Mouse (Mus musculus) midbrain, embryonic 15.5 days (tissue): ENCODE data around the gene Phlpp1. TPM values are rescaled to one million over a fixed set of nuclear protein-coding genes. Genes with fewer than 3 reads are reported as not detected.

Experiments used
- ATAC-seq: fragments of 200-750 bp; cut with Nextera tagmentation; replicated peaks from 2 replicates; pipeline ENCODE4 v1.8.0; 2017; ENCODE audit warnings: moderate TSS enrichment
- H3K27ac ChIP-seq: fragments of 300-500 bp; sonication (generic); 2 replicates; pipeline ENCODE4 v1.5.1; 2015; ENCODE audit warnings: mild to moderate bottlenecking, inconsistent platforms
- H3K27me3 ChIP-seq: fragments of 300-500 bp; sonication (generic); replicated peaks from 2 replicates; pipeline ENCODE4 v1.6.1; 2015; ENCODE audit warnings: inconsistent platforms
- H3K36me3 ChIP-seq: fragments of 300-500 bp; sonication (generic); replicated peaks from 2 replicates; pipeline ENCODE4 v1.6.1; 2015; ENCODE audit warnings: inconsistent platforms
- H3K4me1 ChIP-seq: fragments of 300-500 bp; sonication (generic); 2 replicates; pipeline ENCODE4 v1.6.1; 2015; ENCODE audit warnings: inconsistent platforms
- H3K4me2 ChIP-seq: fragments of 300-500 bp; sonication (generic); 2 replicates; pipeline ENCODE4 v1.6.1; 2015; ENCODE audit warnings: inconsistent platforms, mild to moderate bottlenecking, moderate library complexity
- H3K4me3 ChIP-seq: fragments of 300-500 bp; sonication (generic); 2 replicates; pipeline ENCODE4 v1.5.1; 2015; ENCODE audit warnings: mild to moderate bottlenecking, inconsistent platforms
- H3K9ac ChIP-seq: fragments of 300-500 bp; sonication (generic); 2 replicates; pipeline ENCODE4 v1.6.1; 2015; ENCODE audit warnings: mild to moderate bottlenecking, inconsistent platforms
- H3K9me3 ChIP-seq: fragments of 300-500 bp; sonication (generic); 2 replicates; pipeline ENCODE4 v1.6.1; 2016; ENCODE audit warnings: inconsistent platforms
- WGBS: fragments of 180-500 bp; shearing (Covaris S2); methylation state at CpG from one replicate; pipeline ENCODE4 v1.1.7; 2015; ENCODE audit warnings: mixed read lengths; 5-methylcytosine and 5-hydroxymethylcytosine counted together
- polyA plus RNA-seq: library from polyadenylated mRNA; unstranded; fragments of >200 nt; fragmentation: Nextera tagmentation; extraction: Ambion mirVana; gene quantifications from 2 replicates; pipeline ENCODE4 v1.2.1, GENCODE M21; 2015

Phlpp1 gene
- polyA plus RNA-seq, 1 experiment from 2014 or later, result 8.0 TPM

DNA sequence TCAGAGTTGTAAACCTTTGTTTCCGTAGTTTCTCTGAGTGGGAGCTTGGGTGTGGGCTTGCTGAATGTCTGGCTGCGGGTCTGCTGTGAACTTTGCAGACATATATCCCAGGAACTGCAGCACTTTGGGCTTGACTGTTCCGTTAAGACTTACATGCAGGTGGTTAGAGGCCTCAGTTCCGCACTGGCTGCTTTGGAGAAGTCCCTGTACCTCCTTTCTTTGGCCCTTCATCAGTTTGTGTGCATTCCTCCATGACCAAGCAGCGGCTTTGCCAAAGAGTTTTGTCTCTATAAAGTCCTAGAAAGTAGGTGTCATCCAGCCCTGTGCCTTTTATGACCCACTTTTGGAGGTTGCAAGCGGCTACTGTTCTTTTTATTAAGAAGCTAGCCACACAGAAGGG, 102.2 kb downstream of the Phlpp1 start:
- Histone ChIP-seq H3K27me3 (no peaks in the 10 kb centered on the region), H3K9ac (no peak overlapping the region), H3K4me2 (no peak overlapping the region), H3K36me3 (no peaks in the 10 kb centered on the region), H3K27ac (no peak overlapping the region), H3K4me3 (no peak overlapping the region), H3K4me1 (peaks cover 25% of the 10 kb centered on the region), H3K9me3 (no peaks in the 10 kb centered on the region)
- 74% methylated on average over 6 of the region's 6 CpGs for WGBS
- ATAC-seq, result no peak

DNA sequence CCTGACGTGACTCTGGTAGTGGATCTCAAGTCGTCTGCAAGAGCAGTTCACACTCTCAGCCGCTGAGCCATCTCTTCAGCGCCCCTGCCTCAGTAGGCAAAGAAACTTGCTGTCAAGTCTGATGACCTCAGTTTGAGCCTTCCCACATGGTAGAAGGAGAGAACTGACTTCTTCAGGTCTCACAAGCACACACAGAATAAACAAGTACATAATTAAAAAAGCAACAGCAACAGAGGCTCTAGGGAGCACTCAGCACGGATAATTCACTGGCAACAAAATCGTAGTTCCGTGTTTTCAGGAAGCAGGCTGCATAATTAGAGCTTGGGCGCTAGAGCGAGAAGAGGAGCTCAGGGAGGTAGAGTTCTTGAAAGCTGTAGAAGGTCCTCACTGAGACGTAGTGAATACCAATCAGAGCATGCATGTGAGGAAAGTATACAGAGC, 103.0 kb downstream of the Phlpp1 start:
- no peaks in the 10 kb centered on the region for H3K9me3 ChIP-seq
- H3K4me3 ChIP-seq, result no peak overlapping the region
- no peak overlapping the region for H3K9ac ChIP-seq
- WGBS, result 36% methylated on average over 10 of the region's 10 CpGs
- no peak overlapping the region for H3K27ac ChIP-seq
- no peaks in the 10 kb centered on the region for H3K36me3 ChIP-seq
- H3K27me3 ChIP-seq, result no peaks in the 10 kb centered on the region
- H3K4me1 ChIP-seq, result peaks cover 29% of the 10 kb centered on the region
- 0 out of 2 replicates have a peak, but pooled peaks have one; percentile 14 for ATAC-seq
- H3K4me2 ChIP-seq, result no peak overlapping the region

DNA sequence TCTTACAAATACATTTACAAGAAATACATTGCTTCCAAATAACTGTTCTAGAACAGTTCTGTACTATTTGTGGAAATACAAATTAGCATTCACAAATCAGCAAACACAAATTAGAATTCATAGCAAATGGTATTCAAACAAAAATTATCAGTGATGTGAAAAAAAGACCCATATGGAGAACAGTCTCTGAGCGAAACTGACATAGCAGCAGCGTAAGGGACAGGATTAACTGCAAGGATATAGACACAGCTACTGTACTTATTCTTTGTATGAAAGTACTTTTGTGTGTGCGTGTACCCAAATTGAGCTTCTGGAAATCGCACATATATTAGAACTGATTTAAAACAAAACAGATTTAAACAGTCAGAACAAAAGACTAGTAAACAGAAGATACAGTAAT, 103.6 kb downstream of the Phlpp1 start:
- Histone ChIP-seq H3K4me2 (no peak overlapping the region), H3K36me3 (no peaks in the 10 kb centered on the region), H3K4me1 (peaks cover 30% of the 10 kb centered on the region), H3K4me3 (no peak overlapping the region), H3K27me3 (no peaks in the 10 kb centered on the region), H3K9me3 (no peaks in the 10 kb centered on the region), H3K9ac (no peak overlapping the region), H3K27ac (no peak overlapping the region)
- WGBS, result 83% methylated on average over 4 of the region's 4 CpGs
- no peak for ATAC-seq

DNA sequence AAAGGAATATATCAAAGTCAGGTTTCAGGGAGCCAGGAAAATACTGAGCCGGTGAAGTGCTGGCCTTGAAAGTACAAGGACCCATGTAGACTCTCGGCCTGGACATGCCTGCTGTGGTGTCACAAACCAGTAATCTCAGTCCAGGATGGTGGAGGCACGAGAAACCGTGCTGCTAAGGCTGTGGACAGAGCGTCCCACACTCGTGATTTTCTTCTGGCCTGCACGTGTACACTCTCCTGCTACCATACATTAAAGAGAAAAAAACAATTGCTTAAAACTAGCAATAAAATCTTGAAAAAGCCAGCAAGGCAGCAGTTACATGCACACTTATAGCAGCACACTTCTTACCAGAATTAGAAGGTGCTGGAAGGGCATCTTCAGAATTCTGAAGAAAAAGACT, 104.2 kb downstream of the Phlpp1 start:
- H3K4me1 ChIP-seq, result peaks cover 30% of the 10 kb centered on the region
- ATAC-seq, result no peak

DNA sequence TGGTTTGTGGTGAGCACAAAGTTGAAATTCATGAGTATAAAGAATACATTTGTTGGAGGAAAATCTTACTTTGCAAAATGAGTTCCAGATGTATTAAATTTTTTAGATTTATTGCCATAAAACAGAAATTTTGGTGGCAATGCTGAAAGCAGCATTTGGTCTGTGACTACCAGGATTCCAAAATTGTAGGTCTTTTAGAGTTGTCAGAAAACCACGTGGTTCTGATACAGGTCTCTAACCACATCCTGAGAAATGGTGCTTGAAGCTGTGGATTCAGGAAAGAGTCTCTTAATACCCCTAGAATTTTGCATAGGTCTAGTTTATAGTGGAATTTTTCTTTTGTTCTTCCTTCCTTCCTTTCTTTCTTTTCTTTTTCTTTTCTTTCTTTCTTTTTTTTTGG, 105.3 kb downstream of the Phlpp1 start:
- 79% methylated on average over 1 of the region's 1 CpGs for WGBS
- Histone ChIP-seq H3K4me2 (no peak overlapping the region), H3K4me1 (peaks cover 30% of the 10 kb centered on the region), H3K27me3 (no peaks in the 10 kb centered on the region), H3K36me3 (no peaks in the 10 kb centered on the region), H3K9ac (no peak overlapping the region), H3K4me3 (no peak overlapping the region), H3K9me3 (no peaks in the 10 kb centered on the region), H3K27ac (no peak overlapping the region)
- ATAC-seq, result no peak

More for the DNA sequence above, 104.2 kb downstream of the Phlpp1 start:
- Histone ChIP-seq H3K36me3 (no peaks in the 10 kb centered on the region), H3K9me3 (no peaks in the 10 kb centered on the region), H3K9ac (no peak overlapping the region), H3K27ac (no peak overlapping the region), H3K4me3 (no peak overlapping the region), H3K27me3 (no peaks in the 10 kb centered on the region), H3K4me2 (no peak overlapping the region)
- WGBS, result 82% methylated on average over 7 of the region's 7 CpGs

DNA sequence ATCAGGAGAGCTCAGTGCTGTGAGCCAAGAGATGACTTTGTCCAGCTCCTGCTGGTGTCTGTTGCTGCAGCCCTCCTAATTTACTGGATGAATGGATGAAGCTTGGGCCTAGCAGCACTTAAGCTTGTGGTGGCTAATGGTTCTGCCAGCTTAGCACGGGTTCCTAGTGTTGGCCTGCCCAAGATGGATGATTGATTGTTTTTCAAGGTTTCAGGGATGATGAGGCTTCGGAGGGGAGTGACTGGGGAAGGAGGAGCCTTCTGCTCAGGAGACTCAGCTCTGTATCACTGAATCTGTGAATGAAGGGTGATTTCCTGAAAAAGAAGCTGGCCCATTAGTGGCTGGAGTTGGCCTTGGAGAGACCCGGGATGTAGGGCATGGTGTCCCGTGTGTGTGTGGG, 105.7 kb downstream of the Phlpp1 start:
- H3K4me1 ChIP-seq, result peaks cover 30% of the 10 kb centered on the region
- no peaks in the 10 kb centered on the region for H3K36me3 ChIP-seq
- H3K27ac ChIP-seq, result no peak overlapping the region
- H3K27me3 ChIP-seq, result no peaks in the 10 kb centered on the region
- no peaks in the 10 kb centered on the region for H3K9me3 ChIP-seq
- no peak overlapping the region for H3K4me3 ChIP-seq
- H3K4me2 ChIP-seq, result no peak overlapping the region
- no peak for ATAC-seq
- WGBS, result 69% methylated on average over 4 of the region's 4 CpGs
- no peak overlapping the region for H3K9ac ChIP-seq

DNA sequence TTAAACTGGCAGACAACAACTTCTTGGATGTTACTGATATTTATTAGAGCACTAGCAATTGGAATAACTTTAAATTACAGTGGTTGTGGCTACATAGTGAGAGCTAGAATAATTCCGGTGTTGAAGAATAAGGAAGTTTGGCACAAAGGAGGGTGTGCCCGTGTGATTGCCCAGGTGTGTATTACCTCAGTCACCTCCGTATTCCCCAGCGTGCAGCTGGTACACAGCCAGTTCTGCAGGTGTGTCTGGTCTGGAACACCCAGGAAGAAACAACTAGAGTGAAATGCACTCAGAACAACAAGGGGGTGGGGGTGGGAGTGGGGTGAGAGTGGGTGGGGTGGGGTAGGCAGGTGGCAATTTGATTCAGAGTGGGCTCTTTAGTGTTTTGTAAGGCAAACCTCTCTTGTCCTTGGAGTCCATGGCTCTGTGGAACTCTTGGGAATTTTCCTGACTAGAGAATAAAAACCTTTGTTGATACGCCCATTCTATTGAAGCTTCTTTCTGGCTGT, 107.1 kb downstream of the Phlpp1 start:
- H3K4me2 ChIP-seq, result no peak overlapping the region
- ATAC-seq, result no peak
- 80% methylated on average over 5 of the region's 5 CpGs for WGBS
- H3K27me3 ChIP-seq, result no peaks in the 10 kb centered on the region
- H3K36me3 ChIP-seq, result no peaks in the 10 kb centered on the region
- H3K4me1 ChIP-seq, result peaks cover 30% of the 10 kb centered on the region
- H3K9ac ChIP-seq, result no peak overlapping the region
- H3K9me3 ChIP-seq, result no peaks in the 10 kb centered on the region
- no peak overlapping the region for H3K27ac ChIP-seq
- no peak overlapping the region for H3K4me3 ChIP-seq

DNA sequence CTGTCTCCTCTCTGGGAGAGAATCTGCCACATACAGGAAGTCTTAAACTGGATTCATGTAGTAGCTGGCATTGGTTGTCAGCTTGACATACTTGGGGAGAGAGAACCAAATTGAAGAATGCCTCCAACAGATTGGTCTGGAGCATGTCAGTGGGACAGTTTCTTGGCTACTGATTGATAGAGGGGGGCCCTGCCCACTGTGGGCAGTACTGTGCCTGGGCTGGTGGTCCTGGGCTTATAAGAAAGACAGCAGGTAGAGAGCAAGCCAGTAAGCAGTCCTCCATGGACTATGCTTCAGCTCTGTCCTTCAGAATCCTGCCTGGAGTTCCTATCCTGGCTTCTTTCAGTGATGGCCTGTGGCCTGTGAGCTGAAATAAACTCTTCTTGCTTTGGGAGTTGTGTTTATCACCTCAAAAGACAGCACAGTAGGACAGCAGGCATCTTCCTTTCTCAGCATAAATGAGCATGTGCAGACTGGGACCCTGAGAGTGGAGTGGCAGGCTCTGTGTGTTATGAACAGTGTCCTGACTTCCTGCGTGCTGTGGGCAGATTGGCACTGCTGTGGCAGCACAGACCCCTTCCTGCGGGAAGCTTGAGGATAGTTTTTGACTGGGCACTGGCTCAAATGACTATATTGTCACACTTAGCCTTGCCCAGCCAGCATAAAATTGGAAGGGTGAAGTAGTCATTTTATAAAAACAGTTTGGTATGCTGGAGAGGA, 108.0 kb downstream of the Phlpp1 start:
- Histone ChIP-seq H3K9ac (no peak overlapping the region), H3K4me2 (no peak overlapping the region), H3K4me3 (no peak overlapping the region), H3K27me3 (no peaks in the 10 kb centered on the region), H3K36me3 (no peaks in the 10 kb centered on the region), H3K4me1 (peaks cover 23% of the 10 kb centered on the region), H3K9me3 (no peaks in the 10 kb centered on the region), H3K27ac (no peak overlapping the region)
- 0 out of 2 replicates have a peak, but pooled peaks have one; percentile 19 for ATAC-seq
- WGBS, result 74% methylated on average over 2 of the region's 2 CpGs

DNA sequence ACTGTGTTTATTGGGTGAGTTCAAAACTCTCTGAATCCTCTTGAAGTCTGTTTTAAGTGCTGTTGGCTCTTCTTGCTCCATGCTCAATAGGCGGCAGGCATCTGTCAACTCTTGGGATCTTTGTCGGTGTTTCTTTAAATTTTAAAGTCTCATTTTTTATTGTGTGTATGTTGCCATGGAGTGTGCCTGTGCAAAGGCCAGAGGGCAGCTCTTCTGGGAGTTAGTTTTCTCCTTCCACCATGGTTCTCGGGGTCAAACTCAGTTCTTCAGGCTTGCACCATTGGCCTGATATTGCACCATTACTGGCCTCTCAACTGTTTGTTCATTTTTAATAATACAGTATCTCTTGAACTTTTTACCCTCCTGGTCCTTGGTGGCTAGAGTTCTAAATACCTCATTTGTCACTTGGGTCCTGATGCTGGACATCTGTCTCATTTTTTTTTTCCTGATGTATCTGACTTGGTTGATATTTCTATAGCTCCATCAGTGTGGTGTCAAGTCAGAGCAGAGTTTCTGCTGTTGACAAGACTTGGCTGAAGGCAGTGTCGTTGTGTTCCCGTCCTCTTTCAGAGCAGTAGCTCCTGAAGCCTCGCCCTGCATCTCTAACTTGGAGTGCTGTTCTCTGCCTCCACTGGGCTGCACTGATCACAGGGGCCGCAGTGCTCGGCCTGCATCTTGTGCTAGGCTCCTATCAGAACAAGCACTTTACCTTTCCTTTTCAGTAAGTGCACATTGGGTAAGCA, 108.8 kb downstream of the Phlpp1 start:
- Histone ChIP-seq H3K9ac (no peak overlapping the region), H3K4me2 (no peak overlapping the region), H3K27ac (no peak overlapping the region), H3K36me3 (no peaks in the 10 kb centered on the region), H3K9me3 (no peaks in the 10 kb centered on the region), H3K4me1 (peaks cover 19% of the 10 kb centered on the region), H3K4me3 (no peak overlapping the region), H3K27me3 (no peaks in the 10 kb centered on the region)
- no peak for ATAC-seq
- 82% methylated on average over 8 of the region's 8 CpGs for WGBS

DNA sequence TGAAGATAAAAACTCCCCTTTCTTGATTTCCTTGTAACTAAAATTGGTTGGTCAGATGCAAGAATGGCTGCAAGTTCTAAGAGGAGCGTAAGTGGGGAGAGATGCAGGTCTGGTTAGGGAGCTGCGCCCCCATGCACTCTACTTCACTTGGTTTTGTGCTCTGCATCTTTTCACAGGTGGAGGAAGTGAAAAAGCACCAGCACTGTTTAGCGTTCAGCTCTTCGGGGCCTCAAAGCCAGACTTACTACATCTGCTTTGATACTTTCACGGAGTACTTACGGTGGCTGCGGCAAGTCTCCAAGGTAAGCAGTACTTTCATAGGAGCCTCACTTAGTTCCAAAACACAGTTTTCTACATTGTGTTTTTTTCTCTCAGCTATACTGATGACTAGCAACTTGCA, 115.3 kb downstream of the Phlpp1 start:
- WGBS, result 95% methylated on average over 7 of the region's 7 CpGs
- no peak for ATAC-seq
- Histone ChIP-seq H3K4me1 (no peaks in the 10 kb centered on the region), H3K9ac (no peak overlapping the region), H3K36me3 (no peaks in the 10 kb centered on the region), H3K9me3 (no peaks in the 10 kb centered on the region), H3K27ac (no peak overlapping the region), H3K4me3 (no peak overlapping the region), H3K4me2 (no peak overlapping the region), H3K27me3 (no peaks in the 10 kb centered on the region)

DNA sequence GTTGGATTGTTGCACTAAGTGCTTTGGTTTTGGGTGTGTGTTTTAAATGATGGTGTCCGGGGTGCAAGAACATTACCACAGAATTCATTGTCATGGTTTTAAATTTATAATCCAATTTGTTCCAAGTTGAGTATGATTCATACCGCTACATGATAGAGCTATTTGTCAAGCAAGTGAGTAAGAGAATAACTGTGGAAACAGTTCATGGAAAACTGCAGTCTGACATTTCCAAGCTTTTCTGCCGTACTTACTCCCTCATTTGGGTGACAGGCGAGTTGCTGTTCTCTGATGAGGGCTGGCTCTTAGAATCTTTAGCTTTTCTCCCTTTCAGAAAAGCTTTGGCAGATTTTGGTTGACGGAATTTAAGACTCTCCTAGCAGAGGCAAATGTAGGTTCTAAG, 117.5 kb downstream of the Phlpp1 start:
- no peaks in the 10 kb centered on the region for H3K27me3 ChIP-seq
- no peak overlapping the region for H3K4me2 ChIP-seq
- no peak overlapping the region for H3K9ac ChIP-seq
- no peak overlapping the region for H3K27ac ChIP-seq
- WGBS, result 81% methylated on average over 5 of the region's 5 CpGs
- no peaks in the 10 kb centered on the region for H3K4me1 ChIP-seq
- H3K4me3 ChIP-seq, result no peak overlapping the region
- no peaks in the 10 kb centered on the region for H3K9me3 ChIP-seq
- no peak for ATAC-seq
- no peaks in the 10 kb centered on the region for H3K36me3 ChIP-seq

DNA sequence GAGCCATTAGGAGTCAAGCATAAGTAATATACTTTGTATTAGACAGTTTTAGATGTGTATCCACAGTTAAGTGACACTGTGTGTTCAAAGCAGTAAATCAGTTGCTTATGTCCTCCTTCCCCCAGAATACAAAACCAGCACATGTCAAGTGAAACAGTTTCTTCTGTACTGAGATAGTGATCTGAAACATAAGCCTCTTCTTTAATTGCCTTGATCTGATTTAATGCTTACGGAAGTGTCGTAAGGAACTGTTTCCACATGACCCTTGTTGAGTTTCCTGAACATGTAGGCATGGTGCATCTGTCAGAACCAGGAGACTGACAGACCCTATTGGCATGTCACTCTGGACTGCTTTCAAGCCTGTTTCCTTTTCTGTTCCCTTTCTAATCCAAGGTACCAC, 118.0 kb downstream of the Phlpp1 start:
- H3K4me1 ChIP-seq, result no peaks in the 10 kb centered on the region
- no peak overlapping the region for H3K4me2 ChIP-seq
- H3K4me3 ChIP-seq, result no peak overlapping the region
- H3K36me3 ChIP-seq, result no peaks in the 10 kb centered on the region
- H3K27ac ChIP-seq, result no peak overlapping the region
- ATAC-seq, result no peak
- H3K9ac ChIP-seq, result no peak overlapping the region
- no peaks in the 10 kb centered on the region for H3K9me3 ChIP-seq
- no peaks in the 10 kb centered on the region for H3K27me3 ChIP-seq
- 85% methylated on average over 2 of the region's 2 CpGs for WGBS
